Mouse (Mus musculus): ENCODE data around the gene Steap1. TPM values are rescaled to one million over a fixed set of nuclear protein-coding genes. Genes with fewer than 3 reads are reported as not detected.

The Steap1 gene
- total RNA-seq, 2 experiments from 2014 or later = 0.97 to 0.99 TPM

- intact Hi-C loops (cut with DNase I) = no loop called here
- no peak for DNase-seq (ENCODE audit: low spot score in 2 of 2)
These were observed 56.9 kb downstream of the Steap1 start for GRCm38 (mm10) chr5:5692167-5692738.

GRCm38 (mm10) chr5:5688945-5689540 lies 60.1 kb downstream of the Steap1 start:
- intact Hi-C loops (cut with DNase I) = no loop called here
- DNase-seq (ENCODE audit: low spot score in 2 of 2) = no peak

- no peak for DNase-seq (ENCODE audit: low spot score in 2 of 2)
- intact Hi-C loops (cut with DNase I) = no loop called here
These were observed 60.9 kb downstream of the Steap1 start for GRCm38 (mm10) chr5:5688228-5688627.

GRCm38 (mm10) chr5:5686973-5687372 lies 62.2 kb downstream of the Steap1 start:
- DNase-seq (ENCODE audit: low spot score in 2 of 2) = no peak
- intact Hi-C loops (cut with DNase I) = no loop called here

Other genes starting within 250 kb of the Steap1 start
- 10 to 100 TPM; 54.0 to 56.7 TPM for gene Cldn12, start 234.4 kb downstream of the Steap1 start, total RNA-seq (2021)
- gene Gtpbp10, start 189.8 kb downstream of the Steap1 start, total RNA-seq (2021) = 10 to 100 TPM in 1 of 2 experiments, 1 to 10 TPM in 1; 9.0 to 10.8 TPM
- 1 to 10 TPM in 1 of 2 experiments, under 1 TPM in 1; 0.53 to 1.1 TPM for gene Gm8773, start 175.5 kb downstream of the Steap1 start, total RNA-seq (2021)
- 10 to 100 TPM; 21.6 to 23.0 TPM for gene Cfap69, start 85.1 kb downstream of the Steap1 start, total RNA-seq (2021)
- 10 to 100 TPM in 1 of 2 experiments, 1 to 10 TPM in 1; 8.5 to 11.1 TPM for gene Steap2, start 54.7 kb downstream of the Steap1 start, total RNA-seq (2021)

Data from left cerebral cortex, postnatal 14 days (tissue).